Mouse (Mus musculus): Measurements from ENCODE around the gene Napepld.
"Not testable (repeated sequence)": the region's sequence is repeated elsewhere in the genome, so short reads cannot be mapped to it uniquely, and the experiment has no call there.

Gene Napepld

DNA sequence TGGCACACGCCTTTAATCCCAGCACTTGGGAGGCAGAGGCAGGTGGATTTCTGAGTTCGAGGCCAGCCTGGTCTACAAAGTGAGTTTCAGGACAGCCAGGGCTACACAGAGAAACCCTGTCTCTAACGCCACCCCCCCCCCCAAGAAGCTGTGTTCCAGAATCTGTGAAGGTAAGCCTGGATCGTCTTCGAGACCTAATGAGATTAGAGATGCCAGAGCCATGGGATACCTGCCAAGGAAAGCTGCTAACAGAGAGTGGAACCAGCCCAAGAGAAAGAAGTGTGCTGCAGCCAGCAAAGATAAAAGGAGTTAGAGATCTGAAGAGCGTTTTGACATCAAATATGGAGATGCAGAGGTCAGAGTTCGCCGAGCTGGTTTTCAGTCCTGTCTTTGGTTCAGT, 6.8 kb upstream of the Napepld start:
- DNase-seq (ENCODE audit: low read depth in 1 of 2, low spot score in 2 of 2) = not testable (repeated sequence)

DNA sequence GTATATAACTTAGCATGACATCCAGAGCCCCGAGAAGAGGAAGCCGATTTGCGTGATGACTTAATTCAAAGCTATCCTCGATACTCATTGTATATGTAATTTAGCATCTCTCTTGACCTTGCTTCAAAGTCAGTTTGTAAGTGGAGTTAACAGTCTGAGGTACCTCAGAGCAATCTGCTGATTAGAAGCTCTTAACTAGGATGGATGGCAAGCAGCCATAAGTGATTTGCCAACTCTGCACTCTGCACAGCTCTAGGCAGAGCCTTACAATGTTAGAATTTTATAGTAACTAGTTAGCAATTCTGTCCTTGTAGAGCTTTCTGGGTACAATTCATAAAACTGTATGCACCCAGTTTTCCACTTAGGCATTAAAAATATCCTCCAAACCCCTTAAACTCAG, 5.3 kb upstream of the Napepld start:
- no peak for DNase-seq (ENCODE audit: low read depth in 1 of 2, low spot score in 2 of 2)

DNA sequence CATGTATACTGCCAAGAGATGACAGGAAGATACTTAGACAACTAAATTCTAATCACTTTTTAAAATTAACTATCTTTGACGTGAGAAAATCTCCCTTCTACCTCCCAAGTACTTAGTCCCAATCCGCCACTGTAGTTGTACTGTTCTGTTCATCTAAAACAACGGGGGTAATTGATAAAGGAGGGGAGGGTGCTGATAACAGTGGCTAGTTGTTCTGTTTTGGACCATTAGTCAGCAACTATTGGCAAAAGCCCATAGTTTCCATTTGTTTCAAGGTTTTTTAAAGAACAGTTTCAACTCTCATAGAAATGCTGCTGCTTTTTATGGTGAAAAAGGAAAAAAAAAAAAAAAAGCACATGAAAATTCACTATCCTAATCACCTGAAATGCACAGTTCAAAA, 2.5 kb upstream of the Napepld start:
- DNase-seq (ENCODE audit: low read depth in 1 of 2, low spot score in 2 of 2) = no peak

DNA sequence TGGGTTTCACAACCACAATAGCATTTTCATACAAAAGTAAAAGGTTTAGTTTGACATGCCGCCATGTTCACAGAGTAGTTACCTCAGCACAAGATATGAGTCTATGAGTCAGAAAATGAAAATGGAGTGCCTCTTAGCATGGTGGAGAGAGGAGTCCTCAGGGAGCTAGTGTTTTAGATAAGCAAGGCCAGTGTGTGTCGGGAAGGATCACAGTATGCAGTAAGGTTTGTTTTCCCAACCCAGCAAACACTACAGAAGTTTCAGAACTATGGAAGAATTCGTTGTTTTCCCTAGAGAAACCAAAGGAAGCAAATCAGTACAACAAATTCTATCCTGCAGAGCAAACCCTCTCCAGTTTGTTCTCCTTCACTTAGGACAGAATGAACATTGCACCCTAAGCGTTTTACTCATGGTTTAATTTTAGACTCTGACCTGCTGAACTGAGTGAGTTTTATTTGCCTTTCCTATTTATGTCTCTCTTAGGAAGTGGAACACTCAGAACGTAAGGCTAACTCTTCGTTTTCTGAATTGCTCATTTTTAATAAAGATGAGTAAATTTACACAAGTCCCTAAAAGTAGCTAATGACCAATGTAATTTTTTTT, 1.8 kb upstream of the Napepld start:
- DNase-seq (ENCODE audit: low read depth in 1 of 2, low spot score in 2 of 2) = no peak

DNA sequence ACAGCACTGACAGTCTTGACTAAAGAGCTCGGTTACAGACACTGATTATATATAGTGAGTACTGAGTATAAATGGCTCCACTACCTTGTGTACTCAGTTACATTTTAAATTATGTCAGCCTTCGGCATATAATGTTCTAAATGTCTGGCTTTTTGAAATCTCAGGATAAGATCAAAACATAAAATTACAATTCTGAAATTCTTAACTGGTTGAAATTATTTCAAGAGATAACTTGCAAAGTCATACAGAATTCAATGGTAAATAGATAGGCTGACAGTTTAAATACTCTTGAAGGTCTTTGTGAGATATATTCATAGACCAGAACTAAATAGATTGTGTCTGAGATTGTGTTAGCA, 791 bp upstream of the Napepld start:
- DNase-seq (ENCODE audit: low read depth in 1 of 2, low spot score in 2 of 2) = no peak

DNA sequence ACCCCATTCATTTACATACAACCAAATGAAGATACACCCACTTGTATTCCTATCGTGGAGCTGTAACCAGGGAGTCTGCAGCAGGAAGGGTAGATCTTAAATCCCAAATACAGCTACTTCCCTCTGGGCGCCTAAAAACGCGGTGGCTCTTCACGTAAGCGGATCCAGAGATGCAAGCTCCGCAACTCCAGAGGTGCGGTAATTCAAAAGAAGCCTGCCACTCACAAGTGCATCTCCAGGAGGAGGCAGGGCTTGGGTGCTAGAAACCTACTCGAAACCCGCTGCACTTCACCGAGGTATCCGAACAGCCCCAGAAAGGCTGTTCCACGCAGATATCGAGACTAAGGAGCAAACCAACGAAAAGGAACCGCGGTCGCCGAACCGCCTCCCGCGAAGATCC, 262 bp downstream of the Napepld start:
- no peak for DNase-seq (ENCODE audit: low read depth in 1 of 2, low spot score in 2 of 2)

DNA sequence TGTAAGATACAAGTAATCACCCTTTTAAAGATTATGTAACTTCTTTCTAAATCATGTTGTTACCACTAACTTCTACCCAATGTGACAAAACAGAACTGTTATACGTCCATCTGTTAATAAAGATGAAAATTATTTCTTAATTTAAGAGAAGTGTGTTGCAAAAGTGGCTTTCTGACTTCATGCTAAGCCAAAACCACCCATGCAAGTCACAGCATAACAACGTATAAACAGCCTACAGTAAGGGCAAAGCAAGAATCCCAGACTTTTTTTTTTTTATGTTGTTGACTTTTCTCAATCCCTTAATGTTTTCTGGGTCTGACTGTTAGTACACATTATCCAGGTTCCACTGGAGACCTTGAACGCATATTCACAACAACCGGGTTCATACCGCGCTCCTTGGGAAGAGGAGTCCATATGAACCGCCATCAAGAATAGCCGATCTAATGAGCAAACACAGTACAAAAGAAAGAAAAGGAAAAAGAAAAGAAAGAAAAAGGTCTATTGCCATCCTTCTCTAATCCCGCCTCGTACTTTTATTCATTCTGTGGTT, 849 bp downstream of the Napepld start:
- DNase-seq (ENCODE audit: low read depth in 1 of 2, low spot score in 2 of 2) = no peak

DNA sequence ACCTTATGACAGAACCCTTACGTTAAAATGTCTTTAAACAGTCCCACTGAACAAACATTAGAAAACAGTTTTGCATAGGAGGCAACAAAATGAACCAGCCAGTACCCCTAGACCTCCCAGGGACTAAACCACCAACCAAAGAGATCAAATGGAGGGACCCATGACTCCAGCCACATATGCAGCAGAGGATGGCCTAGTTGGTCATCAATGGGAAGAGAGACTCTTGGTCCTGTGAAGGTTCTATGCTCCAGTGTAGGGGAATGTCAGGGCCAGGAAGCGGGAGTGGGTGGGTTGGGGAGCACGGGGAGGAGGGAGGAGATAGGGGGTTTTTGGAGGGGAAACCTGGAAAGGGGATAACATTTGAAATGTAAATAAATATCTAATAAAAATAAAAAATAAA, 1.6 kb downstream of the Napepld start:
- DNase-seq (ENCODE audit: low read depth in 1 of 2, low spot score in 2 of 2) = not testable (repeated sequence)

DNA sequence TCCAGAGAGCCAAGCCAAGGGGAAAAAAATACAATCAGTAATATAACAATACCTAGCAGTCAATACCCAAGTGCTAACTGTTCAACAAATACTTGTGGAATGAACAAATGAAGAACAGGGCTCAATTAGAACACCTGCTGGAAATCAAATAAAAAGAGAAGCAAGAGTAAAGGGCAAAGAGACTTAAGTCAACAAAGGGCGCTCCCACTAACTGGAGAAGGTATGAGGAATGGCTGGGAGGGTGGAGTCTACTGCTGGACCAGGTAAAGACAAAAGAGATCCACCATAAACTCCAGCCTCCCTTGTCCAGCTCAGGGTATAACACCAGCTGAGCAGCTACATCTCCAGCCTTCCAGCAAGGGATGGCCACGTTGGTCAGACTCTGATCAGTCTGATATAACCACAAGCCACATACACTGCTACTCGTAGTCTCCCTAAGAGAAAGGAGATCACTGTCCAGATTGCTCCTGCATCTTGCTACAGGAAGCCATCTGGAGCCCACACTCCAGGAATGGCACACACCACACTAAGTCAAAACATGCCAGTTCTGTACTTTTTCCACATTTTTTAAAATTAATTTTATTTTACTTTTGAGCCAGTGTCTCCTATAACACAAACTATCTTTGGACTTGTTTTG, 6.2 kb downstream of the Napepld start:
- DNase-seq (ENCODE audit: low read depth in 1 of 2, low spot score in 2 of 2) = no peak

DNA sequence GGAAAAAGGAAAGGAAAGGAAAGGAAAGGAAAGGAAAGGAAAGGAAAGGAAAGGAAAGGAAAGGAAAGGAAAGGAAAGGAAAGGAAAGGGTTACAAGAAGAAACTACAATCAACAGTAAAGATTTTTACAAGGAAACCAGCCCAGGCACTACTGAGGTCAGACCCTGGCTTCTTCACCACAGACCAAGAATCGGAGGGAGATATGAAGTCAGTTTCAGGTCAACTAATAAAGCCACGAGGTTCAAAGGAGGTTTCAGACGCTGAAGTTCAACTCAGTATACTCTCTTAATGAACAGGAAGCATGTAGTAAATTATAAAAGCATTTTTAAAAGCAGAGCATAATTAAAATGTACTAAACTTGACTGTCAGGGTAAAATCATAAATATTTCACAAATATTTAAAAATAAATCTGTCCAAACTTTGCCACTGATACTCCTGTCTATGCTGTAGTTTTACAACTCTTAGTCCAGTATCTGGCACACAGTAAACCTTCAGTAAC, 7.8 kb downstream of the Napepld start:
- no peak for DNase-seq (ENCODE audit: low read depth in 1 of 2, low spot score in 2 of 2)

DNA sequence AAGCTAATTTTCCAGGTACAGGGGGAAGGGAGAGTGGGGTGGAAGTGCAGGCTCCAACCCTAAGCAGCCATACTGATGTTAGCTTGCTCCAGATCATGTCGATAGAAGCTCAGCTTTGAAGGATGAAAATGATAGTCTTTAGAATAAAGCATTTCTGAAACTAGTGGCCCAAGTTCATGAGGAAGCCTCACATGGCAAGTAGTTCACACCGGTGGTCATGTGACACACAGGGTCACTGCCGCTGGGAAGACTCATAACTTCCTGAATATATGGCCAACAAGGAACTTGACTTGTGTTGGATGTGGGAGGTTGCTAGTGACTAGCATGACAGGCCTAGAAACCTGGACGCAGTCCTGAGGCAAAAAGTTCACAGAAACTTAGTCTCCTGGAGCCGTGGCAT, 9.0 kb downstream of the Napepld start:
- DNase-seq (ENCODE audit: low read depth in 1 of 2, low spot score in 2 of 2) = no peak

DNA sequence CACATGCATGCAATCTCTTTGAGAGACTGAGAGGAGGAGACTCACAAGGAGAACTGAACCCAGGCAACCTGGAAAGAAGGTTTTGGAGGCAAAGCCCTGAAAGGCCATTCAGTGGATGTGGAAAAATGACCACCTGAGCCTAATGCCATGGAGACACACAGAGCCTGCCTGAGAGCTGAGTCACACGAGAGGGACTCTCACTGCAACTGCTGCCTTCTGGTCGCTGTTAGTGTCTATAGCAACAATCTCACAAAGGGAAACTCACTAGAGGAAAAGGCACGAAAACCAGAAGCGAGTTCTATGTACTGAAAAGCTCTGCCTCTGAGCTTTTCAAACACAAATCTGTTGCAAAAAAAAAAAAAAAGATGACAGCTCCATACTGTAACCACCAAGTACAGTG, 14.2 kb downstream of the Napepld start:
- DNase-seq (ENCODE audit: low read depth in 1 of 2, low spot score in 2 of 2) = no peak

DNA sequence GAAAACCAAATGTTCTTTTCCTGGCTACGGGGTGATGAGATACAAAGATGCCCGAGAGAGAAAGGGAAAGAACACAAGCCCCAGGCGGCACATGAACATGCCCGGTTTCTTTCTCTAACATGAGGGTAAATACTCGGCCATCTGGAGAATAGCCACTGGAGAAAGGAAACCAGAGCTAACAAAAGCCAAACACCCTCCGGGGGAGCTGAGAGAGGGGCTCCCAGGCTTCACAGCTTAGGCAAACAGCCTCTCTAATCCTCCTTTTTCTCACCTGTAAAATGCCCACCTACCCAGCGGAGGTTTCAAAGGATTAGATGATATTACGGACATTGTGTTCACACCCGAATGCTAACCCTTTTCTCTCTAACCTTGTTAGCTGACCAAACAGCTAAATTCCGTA, 16.2 kb downstream of the Napepld start:
- DNase-seq (ENCODE audit: low read depth in 1 of 2, low spot score in 2 of 2) = no peak

DNA sequence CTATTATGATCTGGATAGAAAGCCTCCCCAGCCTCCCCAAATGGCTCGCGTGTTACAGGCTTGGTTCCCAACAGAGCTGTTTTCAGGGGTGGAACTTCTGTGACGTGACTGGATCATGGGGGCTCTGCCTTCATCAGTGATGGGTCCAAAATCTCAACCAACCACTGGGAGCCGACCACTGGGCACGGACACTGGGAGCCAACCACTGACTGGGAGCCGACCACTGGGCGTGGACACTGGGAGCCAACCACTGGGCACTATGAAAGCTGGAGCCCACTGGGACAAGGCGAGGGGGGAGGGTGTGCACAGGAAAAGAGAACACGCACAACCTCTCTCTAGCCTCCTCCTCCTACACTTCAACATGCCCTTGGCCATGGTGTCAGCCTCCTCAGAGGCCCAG, 17.4 kb downstream of the Napepld start:
- no peak for DNase-seq (ENCODE audit: low read depth in 1 of 2, low spot score in 2 of 2)

DNA sequence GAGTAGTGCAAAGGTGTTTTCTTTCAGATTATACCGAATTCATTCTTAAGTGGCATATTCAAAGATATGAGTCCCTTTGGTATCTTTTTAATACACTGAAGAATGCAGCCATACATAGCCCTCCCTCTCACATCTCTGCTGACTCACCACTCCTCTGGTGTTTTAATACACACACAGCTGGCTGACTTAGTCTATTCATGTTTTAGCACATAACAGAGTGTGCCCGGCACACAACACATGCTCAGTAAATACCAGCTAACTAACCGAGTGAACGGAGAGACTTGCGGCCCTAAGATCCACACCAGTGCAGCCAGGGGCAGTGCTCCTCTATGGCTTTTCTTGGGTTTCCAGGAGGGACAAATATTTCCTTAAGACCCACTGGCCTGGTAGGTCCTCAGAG, 20.3 kb downstream of the Napepld start:
- DNase-seq (ENCODE audit: low read depth in 1 of 2, low spot score in 2 of 2) = no peak

DNA sequence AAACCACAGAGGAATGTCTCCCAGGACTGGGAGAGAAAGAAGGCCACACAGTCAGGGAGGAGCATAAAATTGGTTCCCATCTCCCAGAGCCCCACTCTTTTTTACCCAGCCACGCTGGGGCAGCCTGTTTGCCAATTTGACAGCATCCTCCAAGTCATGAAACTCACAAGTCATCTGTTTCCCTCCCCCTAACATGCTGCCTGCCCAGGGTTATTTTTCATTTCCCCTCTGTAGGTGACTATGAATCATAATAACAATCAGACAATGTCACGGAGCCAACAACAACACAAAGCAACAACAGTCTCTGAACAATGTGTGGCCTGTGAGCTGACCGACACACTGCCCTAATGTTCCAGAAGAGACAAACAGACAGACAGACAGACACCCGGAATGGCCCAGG, 21.2 kb downstream of the Napepld start:
- DNase-seq (ENCODE audit: low read depth in 1 of 2, low spot score in 2 of 2) = no peak

DNA sequence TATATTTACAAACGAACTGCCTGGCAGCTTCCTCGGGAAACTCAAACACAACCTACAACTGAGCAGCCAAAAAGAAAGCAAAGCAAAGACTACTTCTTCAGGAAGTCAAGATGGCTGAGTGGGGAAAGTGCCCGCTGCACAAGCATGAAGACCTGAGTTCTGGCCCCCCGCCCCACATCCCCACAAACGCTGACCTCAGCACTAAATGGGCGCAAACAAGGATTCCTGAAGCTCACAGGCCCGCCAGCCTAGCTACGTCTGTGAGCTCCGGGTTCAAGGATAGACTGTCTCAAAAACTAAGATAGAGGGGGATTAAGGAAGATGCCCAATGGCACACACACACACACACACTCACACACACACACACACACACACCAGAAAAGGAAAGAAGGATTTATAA, 22.8 kb downstream of the Napepld start:
- DNase-seq (ENCODE audit: low read depth in 1 of 2, low spot score in 2 of 2) = no peak

DNA sequence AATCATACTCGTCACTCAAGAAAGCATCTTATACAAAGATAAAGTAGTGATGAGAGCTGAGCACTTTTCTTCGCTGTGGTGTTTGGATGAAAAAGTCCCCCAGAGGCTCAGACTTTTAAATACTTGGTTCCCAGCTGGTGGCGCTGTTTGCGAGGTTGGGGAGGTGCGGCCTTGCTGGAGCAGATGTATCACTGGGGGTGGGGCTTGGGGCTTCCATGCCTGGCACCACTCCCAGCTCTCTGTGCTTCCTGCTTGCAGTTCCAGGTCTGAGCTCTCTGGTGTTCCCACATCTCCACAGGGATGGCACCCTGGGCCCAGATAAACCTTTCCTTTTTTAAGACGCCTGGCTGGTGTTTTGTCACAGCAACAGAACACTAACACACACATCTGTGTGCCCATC, 23.3 kb downstream of the Napepld start:
- no peak for DNase-seq (ENCODE audit: low read depth in 1 of 2, low spot score in 2 of 2)

DNA sequence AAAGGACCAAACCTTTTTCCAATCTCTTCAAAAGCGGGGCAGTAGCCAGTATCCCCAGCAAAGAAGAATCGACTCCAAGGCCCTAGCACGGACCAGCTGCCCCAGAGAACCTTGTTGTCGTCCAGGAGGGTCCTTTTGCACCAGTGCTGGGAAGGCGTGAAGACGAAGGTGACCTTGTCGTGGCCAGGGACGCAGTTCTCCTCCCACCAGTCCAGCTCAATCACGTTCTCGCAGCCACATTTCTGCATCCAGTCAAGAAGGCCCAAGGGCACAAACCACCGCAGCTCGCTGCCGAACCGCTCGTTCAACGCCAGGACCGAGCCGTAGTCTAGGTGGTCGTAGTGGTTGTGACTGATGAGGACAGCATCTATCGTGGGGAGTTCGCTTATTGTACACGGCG, 25.7 kb downstream of the Napepld start:
- DNase-seq (ENCODE audit: low read depth in 1 of 2, low spot score in 2 of 2) = no peak

DNA sequence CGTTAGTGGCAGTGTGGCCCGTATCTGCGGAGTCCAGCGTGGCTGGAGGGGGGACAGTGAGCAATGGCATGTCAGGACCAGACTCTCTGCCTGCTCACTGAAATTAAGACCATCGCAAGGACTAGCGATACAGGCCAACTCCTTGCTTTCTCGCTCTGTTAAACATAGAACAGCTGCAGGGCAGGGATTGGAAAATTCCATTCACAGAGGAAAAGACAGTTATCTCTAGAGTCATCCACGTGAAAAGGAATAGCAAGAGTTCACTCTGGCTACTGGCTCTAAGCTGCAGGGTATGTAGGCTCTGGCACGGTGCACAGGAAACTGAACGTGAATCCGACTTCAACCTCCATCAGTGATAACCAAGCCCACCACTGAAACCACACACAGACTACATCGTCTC, 26.2 kb downstream of the Napepld start:
- no peak for DNase-seq (ENCODE audit: low read depth in 1 of 2, low spot score in 2 of 2)

DNA sequence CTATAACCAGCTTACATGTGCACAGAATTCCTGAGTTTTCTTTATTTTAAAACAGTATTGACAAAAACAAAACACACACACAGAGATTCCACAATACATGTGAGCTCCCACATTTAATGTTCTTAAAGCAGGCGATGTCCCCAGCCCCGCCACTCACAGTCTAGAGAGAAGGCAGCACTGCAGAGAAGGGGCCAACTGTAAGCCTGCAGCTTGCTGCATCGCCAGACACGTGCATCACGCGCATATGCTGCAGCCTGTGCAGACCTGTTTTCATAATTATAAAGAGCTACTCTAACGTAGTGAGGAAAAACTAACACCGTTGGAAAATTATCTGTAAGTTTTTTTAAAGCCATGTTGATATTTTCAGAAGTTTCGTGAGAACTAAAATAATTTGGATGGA, 27.5 kb downstream of the Napepld start:
- no peak for DNase-seq (ENCODE audit: low read depth in 1 of 2, low spot score in 2 of 2)

DNA sequence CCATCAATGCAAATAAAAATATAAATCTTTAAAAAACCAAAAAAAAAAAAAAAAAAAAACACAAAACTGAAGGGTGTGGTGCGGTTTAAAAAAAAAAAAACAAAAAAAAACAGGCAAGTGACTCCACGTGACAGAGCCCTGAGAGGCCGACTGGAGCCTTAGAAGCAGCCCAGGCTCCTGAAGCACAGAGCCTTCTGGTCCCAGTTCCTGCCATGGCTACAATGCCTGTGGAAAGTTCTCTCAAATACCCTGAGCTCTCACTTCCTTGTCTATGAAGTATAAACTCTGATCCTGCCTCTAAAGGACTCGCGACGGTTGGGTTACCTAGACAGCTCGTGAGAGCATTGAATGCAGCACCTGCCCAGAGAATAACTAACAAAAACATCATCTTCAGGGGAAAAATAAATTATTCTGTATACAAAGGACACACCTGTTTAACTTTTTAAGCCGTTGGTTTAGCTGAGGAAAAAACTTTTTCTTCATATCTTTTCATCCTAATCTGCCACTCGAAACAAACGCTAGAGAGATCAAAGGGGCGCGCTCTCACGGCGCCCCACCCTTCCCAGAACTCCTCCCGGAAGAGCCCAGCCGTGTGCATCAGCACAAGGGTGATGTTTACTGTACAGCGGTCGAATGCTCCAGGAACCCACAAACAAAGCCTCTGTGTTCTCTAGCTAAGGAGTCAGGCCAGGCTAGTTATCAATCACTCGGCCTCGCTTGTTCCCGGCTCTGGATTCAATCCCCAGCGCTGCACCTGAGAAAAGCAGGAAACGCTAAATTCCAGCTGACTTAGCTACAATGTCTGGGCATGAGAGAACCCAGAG, 28.2 kb downstream of the Napepld start:
- DNase-seq (ENCODE audit: low read depth in 1 of 2, low spot score in 2 of 2) = no peak

All from monocyte, adult 2 months (primary cell).